Mouse (Mus musculus): ENCODE results near the gene Rnf11.

Gene Rnf11

DNA sequence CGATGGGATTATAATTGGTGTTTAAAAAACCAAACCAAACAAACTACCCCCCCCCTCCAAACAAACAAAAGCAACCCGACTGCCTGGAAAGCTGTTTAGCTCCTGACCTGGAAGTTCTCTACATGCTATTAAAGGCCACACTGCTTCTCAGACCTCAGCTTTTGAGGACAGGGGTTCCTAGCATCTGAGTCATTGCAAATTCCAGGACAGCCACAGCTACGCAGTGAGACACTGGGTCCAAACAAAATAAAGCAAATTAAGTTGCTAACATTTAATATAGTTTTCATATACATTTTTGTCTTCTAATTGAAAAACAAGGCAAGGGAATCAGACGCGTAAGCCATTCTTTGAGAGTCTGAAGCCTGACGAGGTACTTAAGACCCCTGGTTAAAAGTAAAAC is 40.1 kb downstream of the Rnf11 start:
- DNase-seq, result no peak

DNA sequence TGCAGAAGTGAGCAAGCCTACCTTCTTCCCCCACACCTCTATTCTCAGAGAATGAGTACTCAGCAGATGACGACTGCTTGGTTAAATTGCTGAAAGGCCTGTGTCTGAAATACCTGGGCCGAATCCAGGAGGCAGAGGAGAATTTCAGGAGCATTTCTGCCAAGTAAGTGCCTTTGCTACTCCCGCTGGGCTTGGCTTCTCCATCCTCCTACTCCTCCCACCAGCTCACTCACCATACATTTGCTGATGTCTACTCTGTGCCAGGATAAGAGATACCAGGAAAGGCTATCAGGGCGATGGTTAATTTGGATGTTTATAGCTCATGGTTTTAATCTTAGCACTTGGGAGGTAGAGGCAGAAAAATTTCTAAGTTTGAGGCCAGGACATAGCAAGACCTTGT is 41.9 kb downstream of the Rnf11 start:
- DNase-seq, result peak; percentile 80

DNA sequence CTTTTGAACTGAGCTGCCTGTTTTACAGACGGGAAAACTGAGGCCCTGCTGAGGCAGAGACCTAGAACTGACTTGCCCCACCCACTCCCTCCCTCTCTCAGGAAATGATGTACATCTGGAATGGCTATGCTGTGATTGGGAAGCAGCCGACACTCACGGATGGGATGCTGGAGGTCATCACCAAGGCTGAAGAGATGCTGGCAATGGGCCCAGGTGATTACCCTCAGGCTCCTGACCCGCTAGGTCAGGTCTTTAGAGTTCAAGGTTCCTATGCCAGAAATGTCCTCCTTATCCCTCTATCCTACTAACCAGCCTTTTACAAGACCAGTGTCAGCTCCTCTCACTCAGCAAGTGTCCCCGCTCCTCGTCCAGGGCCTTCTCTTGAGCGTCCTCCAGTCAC is 42.4 kb downstream of the Rnf11 start:
- no peak for DNase-seq

DNA sequence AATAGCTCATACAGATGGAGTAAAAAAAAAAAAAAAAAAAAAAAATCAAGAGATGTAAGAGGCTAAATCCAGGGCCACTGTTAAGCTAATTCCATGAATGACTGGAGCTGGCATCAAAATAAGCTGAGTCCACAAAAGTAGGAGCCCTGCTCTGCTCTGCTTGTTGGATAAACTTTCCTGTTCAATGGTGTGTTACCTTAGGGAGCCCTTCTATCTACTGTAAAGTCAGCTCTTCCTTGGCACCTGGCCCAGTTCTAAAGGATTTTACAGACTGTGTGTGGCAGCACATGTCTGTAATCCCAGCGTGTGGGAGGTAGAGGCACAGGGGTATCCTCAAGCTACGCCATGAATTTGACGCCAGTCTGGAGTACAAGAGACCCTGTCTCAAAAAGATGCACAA is 43.5 kb downstream of the Rnf11 start:
- DNase-seq, result no peak

DNA sequence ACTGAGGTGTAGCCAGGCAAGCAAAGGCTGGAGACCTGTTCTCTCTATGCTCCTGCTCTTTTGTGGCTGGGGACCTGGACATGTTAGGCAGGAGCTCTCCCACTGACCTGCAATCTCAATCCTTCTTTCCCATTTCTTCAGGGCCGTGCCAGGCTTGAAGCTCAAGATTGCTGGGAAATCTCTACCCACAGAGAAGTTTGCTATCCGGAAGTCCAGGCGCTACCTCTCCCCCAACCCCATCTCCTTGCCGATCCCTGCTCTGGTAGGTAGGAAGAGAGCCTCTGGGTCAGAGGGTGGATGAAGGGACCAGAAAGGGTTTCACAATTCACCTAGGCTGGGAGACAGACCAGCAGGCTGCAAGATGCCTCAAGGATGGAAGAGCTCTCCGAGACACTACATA is 44.1 kb downstream of the Rnf11 start:
- DNase-seq, result no peak

DNA sequence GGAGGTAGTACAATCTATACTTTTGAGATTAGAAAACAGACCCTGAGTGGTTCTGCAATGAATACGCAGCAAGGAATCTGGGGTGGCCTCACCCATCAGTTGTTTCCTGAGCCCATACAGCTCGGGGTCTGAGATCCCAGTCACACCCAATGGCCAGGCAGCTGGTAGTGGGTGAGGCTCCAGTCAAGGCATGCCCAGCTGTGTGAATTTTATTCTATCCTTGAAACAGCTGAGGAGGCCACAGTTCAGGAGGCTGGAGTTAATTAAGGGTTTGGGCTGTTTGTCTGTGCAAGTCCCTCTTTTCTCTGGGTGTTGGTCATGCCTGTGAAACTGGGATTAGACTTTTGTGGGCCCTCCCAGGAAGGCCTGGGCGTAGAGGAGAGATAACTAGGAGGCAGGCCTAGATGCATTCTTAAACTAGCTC is 44.7 kb downstream of the Rnf11 start:
- no peak for DNase-seq

- no peak for DNase-seq
Observed at GRCm38 (mm10) chr4:109439101-109439500, 45.4 kb downstream of the Rnf11 start.

- peak; percentile 54 for DNase-seq
Observed at GRCm38 (mm10) chr4:109437913-109438878, 46.3 kb downstream of the Rnf11 start.

DNA sequence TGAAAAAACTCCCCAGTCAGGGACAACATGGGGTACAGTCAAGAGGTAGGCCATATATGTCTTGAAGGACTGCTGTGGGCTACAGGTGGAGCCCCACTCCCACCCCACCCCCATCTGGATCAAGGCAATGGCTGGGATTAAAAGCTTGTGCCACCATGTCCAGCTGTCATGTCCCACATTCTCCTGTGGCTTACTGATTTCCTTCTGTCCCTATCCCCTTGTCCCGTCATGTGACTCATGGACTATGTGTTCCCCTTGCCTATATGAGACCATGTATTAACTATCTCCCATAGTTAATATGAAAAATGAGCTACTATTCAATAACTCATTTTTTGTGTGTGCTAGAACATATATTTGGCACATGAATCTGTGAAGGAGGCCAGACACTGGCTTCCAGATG is 50.3 kb downstream of the Rnf11 start:
- DNase-seq, result no peak

DNA sequence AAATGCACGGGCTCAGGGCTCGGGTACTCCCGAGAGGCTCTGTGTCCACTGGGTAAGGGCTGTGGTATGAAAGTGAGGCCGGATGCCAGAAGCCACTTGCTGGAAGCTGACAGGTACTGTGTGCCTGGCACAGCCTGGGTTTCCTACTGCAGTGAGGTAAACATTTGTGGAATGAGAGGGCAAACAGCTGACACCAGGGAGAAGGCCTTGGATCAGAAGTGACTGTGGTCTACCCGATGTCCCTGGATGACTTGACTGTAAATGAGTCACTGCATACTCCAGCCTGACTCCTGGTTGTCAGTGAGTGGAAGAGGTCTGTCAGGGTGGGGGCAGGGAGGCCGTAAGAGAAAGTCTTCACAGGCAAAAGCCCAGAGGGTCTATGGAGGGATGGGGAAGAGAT is 50.9 kb downstream of the Rnf11 start:
- DNase-seq, result peak; percentile 41

DNA sequence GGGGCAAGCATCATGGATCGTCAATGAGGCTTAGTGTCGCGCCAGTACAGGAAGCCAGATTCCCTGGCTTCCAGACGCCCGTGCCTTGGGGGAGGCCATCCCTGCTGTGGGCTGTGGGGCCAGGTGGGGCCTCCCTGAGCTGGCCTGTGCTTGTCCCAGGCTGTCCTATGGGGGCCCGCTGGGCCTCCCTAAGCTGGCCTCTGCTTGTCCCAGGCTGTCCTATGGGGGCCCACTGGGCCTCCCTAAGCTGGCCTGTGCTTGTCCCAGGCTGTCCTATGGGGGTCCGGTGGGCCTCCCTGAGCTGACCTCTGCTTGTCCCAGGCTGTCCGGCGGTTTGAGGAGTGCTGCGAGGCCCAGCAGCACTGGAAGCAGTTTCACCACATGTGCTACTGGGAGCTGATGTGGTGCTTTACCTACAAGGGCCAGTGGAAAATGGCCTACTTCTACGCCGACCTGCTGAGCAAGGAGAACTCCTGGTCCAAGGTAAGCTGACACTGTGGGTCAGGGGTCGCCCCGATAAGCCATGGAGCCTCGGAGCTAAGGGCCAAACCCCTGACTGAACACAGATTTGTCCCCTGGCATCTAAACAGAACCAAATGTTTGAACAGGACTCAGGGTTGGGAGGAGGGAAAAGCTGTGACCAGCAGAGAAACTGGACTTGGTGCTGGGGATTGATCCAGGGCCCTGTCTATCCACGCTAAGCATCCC is 51.7 kb downstream of the Rnf11 start:
- DNase-seq, result no peak

DNA sequence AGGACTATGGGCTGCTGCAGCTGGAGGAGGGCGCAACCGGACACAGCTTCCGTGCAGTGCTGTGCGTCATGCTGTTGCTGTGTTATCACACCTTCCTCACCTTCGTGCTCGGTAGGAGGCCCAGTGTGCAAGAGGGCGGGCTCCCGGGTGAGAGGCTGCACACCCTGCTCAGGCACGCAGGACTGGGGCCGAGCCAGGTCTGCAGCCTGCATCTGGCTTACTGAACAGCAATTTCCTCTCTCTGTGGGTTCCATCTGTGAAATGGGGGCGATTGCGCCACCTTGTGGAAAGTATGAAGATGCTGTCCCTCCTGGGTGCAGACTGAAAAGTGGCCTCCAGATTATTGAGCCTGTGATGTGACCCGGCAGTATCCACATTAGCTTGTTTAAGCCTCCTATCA is 53.7 kb downstream of the Rnf11 start:
- DNase-seq, result peak; percentile 67

DNA sequence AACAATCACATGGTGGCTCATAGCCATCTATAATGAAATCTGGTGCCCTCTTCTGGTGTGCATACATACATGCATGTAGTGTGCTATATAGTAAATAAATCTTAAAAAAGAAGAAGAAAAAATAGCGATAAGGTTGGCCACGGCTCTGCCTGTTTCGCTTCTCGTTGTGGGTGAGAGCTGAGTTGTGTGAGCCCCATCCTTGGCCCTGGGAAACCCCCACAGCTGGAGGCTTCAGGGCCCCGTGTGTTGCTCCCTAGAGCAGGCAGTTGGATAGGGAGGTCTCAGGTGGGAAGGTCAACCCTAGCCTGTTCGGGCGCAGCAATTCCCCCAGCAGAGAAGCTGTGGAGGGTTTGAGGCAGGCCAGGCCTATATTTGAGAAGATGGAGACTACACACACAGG is 54.3 kb downstream of the Rnf11 start:
- DNase-seq, result no peak

DNA sequence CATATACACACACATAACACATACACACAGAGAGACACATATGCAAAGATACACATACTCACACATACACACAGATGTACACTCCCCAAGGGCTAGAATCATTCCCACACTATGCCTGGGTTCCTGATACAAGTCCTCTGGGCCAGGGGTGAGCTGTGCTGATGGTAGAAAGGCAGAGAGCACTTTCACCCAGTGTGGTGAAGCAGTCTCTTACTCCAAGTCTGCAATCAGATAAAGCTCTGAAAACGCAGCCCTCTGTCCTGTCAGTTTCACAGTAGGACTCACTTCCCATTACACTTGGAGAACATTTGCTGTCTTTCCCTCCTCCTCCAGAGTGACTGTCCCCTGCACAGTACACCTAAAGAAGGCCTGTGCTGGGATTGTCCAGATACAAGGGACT is 57.5 kb downstream of the Rnf11 start:
- DNase-seq, result no peak

DNA sequence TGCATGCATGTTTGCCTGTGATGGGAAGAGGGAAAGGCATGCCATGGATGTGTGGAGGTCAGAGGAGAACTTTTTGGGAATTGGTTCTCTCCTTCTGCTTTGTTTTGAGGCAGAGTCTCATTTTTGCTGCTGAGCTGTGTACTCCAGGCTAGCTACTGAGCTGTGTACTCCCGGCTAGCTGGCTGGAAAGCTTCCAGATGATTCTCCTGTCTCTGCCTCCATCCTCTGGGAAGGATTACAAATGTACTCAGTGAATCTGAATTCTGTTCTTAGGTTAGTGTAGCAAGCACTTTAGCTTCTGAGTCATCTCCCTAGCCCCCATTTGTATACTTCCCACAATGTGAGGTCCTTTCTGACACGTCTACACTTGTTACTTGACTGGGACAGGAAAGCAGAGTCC is 61.1 kb downstream of the Rnf11 start:
- no peak for DNase-seq

DNA sequence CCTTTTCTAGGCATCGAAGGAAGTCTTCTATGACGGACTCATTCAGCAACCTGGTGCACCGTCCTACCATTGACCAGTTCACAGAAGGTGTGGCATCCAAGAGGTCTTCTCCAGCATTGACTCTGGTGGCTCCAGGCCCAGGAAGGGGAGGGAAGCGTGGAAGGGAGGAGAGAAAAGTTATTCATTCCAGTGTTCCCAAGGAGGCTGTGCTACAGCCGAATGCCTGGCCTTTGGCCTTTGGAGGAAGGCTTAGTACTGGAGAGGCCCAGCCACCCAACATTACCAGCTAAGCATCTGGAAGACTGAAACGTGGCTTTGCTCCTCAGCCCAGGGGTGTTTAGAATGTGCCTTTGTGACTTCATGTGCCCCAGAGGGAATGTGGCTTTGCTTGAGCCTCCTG is 62.1 kb downstream of the Rnf11 start:
- DNase-seq, result no peak

DNA sequence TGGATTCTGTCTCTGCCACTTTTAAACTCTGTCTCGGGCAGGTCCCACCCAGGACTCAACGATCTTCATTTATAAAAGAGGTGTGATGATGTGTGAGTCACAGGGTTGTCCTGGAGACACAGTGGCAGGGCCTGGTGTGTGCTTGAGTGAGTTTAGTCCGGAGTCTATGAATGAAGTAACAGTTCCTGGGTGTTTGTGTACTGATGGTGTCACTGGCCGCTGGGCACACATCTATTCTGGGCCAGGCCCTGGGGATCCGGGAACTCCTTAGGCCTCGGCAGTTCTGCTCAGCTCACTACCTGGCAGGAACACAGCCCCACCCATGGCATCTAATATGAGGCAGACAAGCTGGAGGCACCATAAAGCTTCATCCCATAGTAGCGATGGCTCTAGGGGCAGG is 62.9 kb downstream of the Rnf11 start:
- DNase-seq, result no peak

GRCm38 (mm10) chr4:109420138-109420795 is 64.3 kb downstream of the Rnf11 start:
- DNase-seq, result no peak

GRCm38 (mm10) chr4:109419563-109419962 is 65.0 kb downstream of the Rnf11 start:
- DNase-seq, result no peak

GRCm38 (mm10) chr4:109419017-109419416 is 65.5 kb downstream of the Rnf11 start:
- DNase-seq, result no peak

DNA sequence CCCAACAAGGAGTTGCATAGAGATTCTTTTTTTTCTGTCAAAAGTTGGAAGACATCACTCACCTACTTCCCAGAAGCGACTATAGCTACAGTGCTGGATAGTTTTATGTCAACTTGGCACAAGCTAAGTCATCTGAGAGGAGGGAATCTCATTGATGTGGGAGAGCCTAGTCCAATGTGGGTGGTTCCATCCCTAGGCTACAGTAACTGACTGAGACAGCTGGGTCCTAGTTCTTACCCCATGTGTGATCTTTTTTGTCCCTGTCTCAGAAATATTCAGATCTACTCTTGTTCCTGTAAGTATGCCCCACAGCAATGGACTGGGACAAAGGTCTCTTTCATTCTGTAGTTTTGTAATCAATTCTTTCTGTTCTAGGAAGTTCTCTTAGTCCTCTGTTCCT is 66.5 kb downstream of the Rnf11 start:
- no peak for DNase-seq

GRCm38 (mm10) chr4:109412233-109412632 is 72.3 kb downstream of the Rnf11 start:
- DNase-seq, result no peak

DNA sequence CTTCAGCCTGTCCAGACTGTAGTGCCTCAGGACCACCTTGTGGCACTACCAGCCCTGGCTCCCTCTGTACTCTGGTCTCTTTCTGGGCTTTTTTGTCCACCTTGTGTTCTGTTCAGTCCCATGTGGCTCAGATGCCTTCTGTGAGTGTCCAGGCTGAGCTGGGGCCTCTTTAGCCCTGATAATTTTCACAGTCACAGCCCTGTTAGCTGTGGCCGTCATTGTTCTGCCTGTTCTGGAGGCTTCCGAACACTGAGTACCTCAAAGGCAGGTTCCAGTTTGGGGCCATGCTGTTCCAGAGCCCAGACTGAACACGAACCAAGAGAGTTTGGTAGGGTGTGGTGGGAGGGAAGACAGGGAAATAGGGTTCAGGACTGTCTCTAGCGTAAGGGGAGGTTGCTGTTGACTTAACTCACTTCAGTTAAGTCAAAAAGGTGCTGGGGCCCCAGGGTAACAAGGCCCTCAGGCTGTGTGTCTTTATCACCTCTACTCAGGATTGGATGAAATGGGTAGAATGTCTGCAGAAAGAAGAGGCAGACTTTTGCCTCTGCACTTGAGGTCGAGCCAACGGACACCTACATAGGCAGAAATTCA is 73.1 kb downstream of the Rnf11 start:
- DNase-seq, result no peak
